Mouse (Mus musculus) naive thymus-derived CD4-positive, alpha-beta T cell, adult 2 months (primary cell): ENCODE measurements around the gene Gcg.

Source experiments
- DNase-seq: peaks from one replicate; pipeline ENCODE4 v3.0.0-alpha.2; 2011; ENCODE audit warnings: low read depth

Gene Gcg

GRCm38 (mm10) chr2:62483550-62483949 is at the start of gene Gcg:
Gene Gcg (minus strand): TSS chr2:62483650.
- no peak for DNase-seq

- DNase-seq: no peak
Observed at GRCm38 (mm10) chr2:62531065-62531464, 47.6 kb upstream of the Gcg start.

- DNase-seq: no peak
Observed at GRCm38 (mm10) chr2:62526399-62526798, 42.9 kb upstream of the Gcg start.

- DNase-seq: no peak
Observed at GRCm38 (mm10) chr2:62517790-62518189, 34.3 kb upstream of the Gcg start.

- DNase-seq: no peak
Observed at GRCm38 (mm10) chr2:62514477-62514876, 31.0 kb upstream of the Gcg start.

- no peak for DNase-seq
Observed at GRCm38 (mm10) chr2:62513477-62513876, 30.0 kb upstream of the Gcg start.

- no peak for DNase-seq
Observed at GRCm38 (mm10) chr2:62507130-62507529, 23.7 kb upstream of the Gcg start.

GRCm38 (mm10) chr2:62506441-62506840 is 23.0 kb upstream of the Gcg start:
- no peak for DNase-seq

GRCm38 (mm10) chr2:62504269-62504796 is 20.9 kb upstream of the Gcg start:
- DNase-seq: no peak

- DNase-seq: no peak
Observed at GRCm38 (mm10) chr2:62503326-62503725, 19.9 kb upstream of the Gcg start.

- DNase-seq: no peak
Observed at GRCm38 (mm10) chr2:62502516-62502915, 19.1 kb upstream of the Gcg start.

GRCm38 (mm10) chr2:62498821-62499220 is 15.4 kb upstream of the Gcg start:
- no peak for DNase-seq

- no peak for DNase-seq
Observed at GRCm38 (mm10) chr2:62498086-62498485, 14.6 kb upstream of the Gcg start.

GRCm38 (mm10) chr2:62497333-62498002 is 14.0 kb upstream of the Gcg start:
- no peak for DNase-seq

GRCm38 (mm10) chr2:62495407-62495806 is 12.0 kb upstream of the Gcg start:
- no peak for DNase-seq

- no peak for DNase-seq
Observed at GRCm38 (mm10) chr2:62489832-62490231, 6.4 kb upstream of the Gcg start.

GRCm38 (mm10) chr2:62484906-62485305 is 1.5 kb upstream of the Gcg start:
- no peak for DNase-seq

GRCm38 (mm10) chr2:62480285-62481198 is 2.9 kb downstream of the Gcg start:
- no peak for DNase-seq

- DNase-seq: no peak
Observed at GRCm38 (mm10) chr2:62469551-62469950, 13.9 kb downstream of the Gcg start.

- DNase-seq: no peak
Observed at GRCm38 (mm10) chr2:62463287-62463686, 20.2 kb downstream of the Gcg start.

GRCm38 (mm10) chr2:62462174-62462573 is 21.3 kb downstream of the Gcg start:
- DNase-seq: no peak

GRCm38 (mm10) chr2:62460815-62461450 is 22.5 kb downstream of the Gcg start:
- no peak for DNase-seq
